Mouse (Mus musculus): ENCODE data around the gene Magi1.

Gene Magi1

GRCm38 (mm10) chr6:93728791-93729190 lies 554.9 kb downstream of the Magi1 start:
- no peak for DNase-seq (ENCODE audit: low spot score in 2 of 2)

- DNase-seq (ENCODE audit: low spot score in 2 of 2) = no peak
Measured at GRCm38 (mm10) chr6:93727630-93728178, 556.0 kb downstream of the Magi1 start.

GRCm38 (mm10) chr6:93726829-93727455 lies 556.8 kb downstream of the Magi1 start:
- DNase-seq (ENCODE audit: low spot score in 2 of 2) = peak in 1 of 2 experiments; percentile 44

GRCm38 (mm10) chr6:93726121-93726520 lies 557.6 kb downstream of the Magi1 start:
- no peak for DNase-seq (ENCODE audit: low spot score in 2 of 2)

- no peak for DNase-seq (ENCODE audit: low spot score in 2 of 2)
Measured at GRCm38 (mm10) chr6:93724749-93725148, 559.0 kb downstream of the Magi1 start.

- DNase-seq (ENCODE audit: low spot score in 2 of 2) = no peak
Measured at GRCm38 (mm10) chr6:93723226-93723625, 560.5 kb downstream of the Magi1 start.

GRCm38 (mm10) chr6:93719532-93719931 lies 564.2 kb downstream of the Magi1 start:
- DNase-seq (ENCODE audit: low spot score in 2 of 2) = no peak

GRCm38 (mm10) chr6:93718385-93718784 lies 565.3 kb downstream of the Magi1 start:
- no peak for DNase-seq (ENCODE audit: low spot score in 2 of 2)

GRCm38 (mm10) chr6:93717826-93718375 lies 565.8 kb downstream of the Magi1 start:
- no peak for DNase-seq (ENCODE audit: low spot score in 2 of 2)

- DNase-seq (ENCODE audit: low spot score in 2 of 2) = peak in 1 of 2 experiments; percentile 38
Measured at GRCm38 (mm10) chr6:93716686-93717625, 566.8 kb downstream of the Magi1 start.

- DNase-seq (ENCODE audit: low spot score in 2 of 2) = no peak
Measured at GRCm38 (mm10) chr6:93715181-93716180, 568.2 kb downstream of the Magi1 start.

- DNase-seq (ENCODE audit: low spot score in 2 of 2) = no peak
Measured at GRCm38 (mm10) chr6:93704350-93704749, 579.4 kb downstream of the Magi1 start.

- DNase-seq (ENCODE audit: low spot score in 2 of 2) = peak in 1 of 2 experiments; percentile 61
Measured at GRCm38 (mm10) chr6:93699436-93699835, 584.3 kb downstream of the Magi1 start.

- no peak for DNase-seq (ENCODE audit: low spot score in 2 of 2)
Measured at GRCm38 (mm10) chr6:93697956-93698355, 585.8 kb downstream of the Magi1 start.

- no peak for DNase-seq (ENCODE audit: low spot score in 2 of 2)
Measured at GRCm38 (mm10) chr6:93678766-93679165, 605.0 kb downstream of the Magi1 start.

GRCm38 (mm10) chr6:93666731-93667130 lies 617.0 kb downstream of the Magi1 start:
- DNase-seq (ENCODE audit: low spot score in 2 of 2) = no peak

GRCm38 (mm10) chr6:93665056-93665805 lies 618.5 kb downstream of the Magi1 start:
- no peak for DNase-seq (ENCODE audit: low spot score in 2 of 2)

GRCm38 (mm10) chr6:93661139-93661538 lies 622.6 kb downstream of the Magi1 start:
- DNase-seq (ENCODE audit: low spot score in 2 of 2) = peak; percentile 72 to 81

- DNase-seq (ENCODE audit: low spot score in 2 of 2) = no peak
Measured at GRCm38 (mm10) chr6:93659534-93659933, 624.2 kb downstream of the Magi1 start.

Data from left cerebral cortex, adult 9 months (tissue).